Mouse (Mus musculus) left cerebral cortex, adult 18-20 months (tissue): ENCODE measurements around the gene BC016579. TPM values are rescaled to one million over a fixed set of nuclear protein-coding genes. Genes with fewer than 3 reads are reported as not detected.

Source experiments
- total RNA-seq, 2 experiments: library from RNA; stranded (reverse); gene quantifications; 2 replicates each; pipeline ENCODE4 v1.2.3; 2021

BC016579 gene
- total RNA-seq, 2 experiments from 2014 or later, result 0.26 TPM; not detected in 1

Other genes with a start within 250 kb of the BC016579 start
- 100 to 1,000 TPM; 104 to 109 TPM for gene Cd200, start 245.0 kb downstream of the BC016579 start, total RNA-seq
- gene Gm609, start 161.1 kb downstream of the BC016579 start, total RNA-seq, result under 1 TPM; 0.14 to 0.23 TPM
- not detected for gene Gm17783, start 122.0 kb downstream of the BC016579 start, total RNA-seq
- not detected for gene Slc9c1, start 118.8 kb downstream of the BC016579 start, total RNA-seq
- gene Gcsam, start 43.7 kb downstream of the BC016579 start, total RNA-seq, result not detected
- 1 to 10 TPM; 1.5 to 2.7 TPM for gene Tmprss7, start 39.6 kb upstream of the BC016579 start, total RNA-seq
- gene Tagln3, start 70.5 kb upstream of the BC016579 start, total RNA-seq, result 100 to 1,000 TPM; 320 to 341 TPM
- 10 to 100 TPM; 23.3 to 27.8 TPM for gene Abhd10, start 88.9 kb upstream of the BC016579 start, total RNA-seq